Mouse (Mus musculus) embryo, embryonic 11.5 days (tissue): ENCODE results near the gene Zc2hc1b.

ENCODE experiments used
- DNase-seq: peaks from one replicate; pipeline ENCODE4 v3.0.0-alpha.2; 2012; ENCODE audit warnings: low read depth, low spot score

Zc2hc1b gene

GRCm38 (mm10) chr10:13115030-13115429 is 62.8 kb downstream of the Zc2hc1b start:
- DNase-seq: no peak

- DNase-seq: no peak
Observed at GRCm38 (mm10) chr10:13113641-13114040, 64.2 kb downstream of the Zc2hc1b start.

GRCm38 (mm10) chr10:13112849-13113248 is 65.0 kb downstream of the Zc2hc1b start:
- DNase-seq: no peak

- no peak for DNase-seq
Observed at GRCm38 (mm10) chr10:13109781-13110180, 68.0 kb downstream of the Zc2hc1b start.

- no peak for DNase-seq
Observed at GRCm38 (mm10) chr10:13108847-13109246, 69.0 kb downstream of the Zc2hc1b start.

GRCm38 (mm10) chr10:13108021-13108548 is 69.7 kb downstream of the Zc2hc1b start:
- DNase-seq: peak; percentile 45

- no peak for DNase-seq
Observed at GRCm38 (mm10) chr10:13106909-13107624, 70.8 kb downstream of the Zc2hc1b start.

GRCm38 (mm10) chr10:13103838-13104237 is 74.0 kb downstream of the Zc2hc1b start:
- no peak for DNase-seq

GRCm38 (mm10) chr10:13102360-13102759 is 75.5 kb downstream of the Zc2hc1b start:
- no peak for DNase-seq

- DNase-seq: no peak
Observed at GRCm38 (mm10) chr10:13100061-13100648, 77.7 kb downstream of the Zc2hc1b start.
